Mouse (Mus musculus) MEL (cell line): ENCODE measurements around the gene Robo1.

Source experiments
- CHD2 ChIP-seq: IDR thresholded peaks from 2 replicates; pipeline ENCODE4 v1.6.1; 2011; ENCODE audit warnings: low read length, improper control_type of control experiment
- CTCF ChIP-seq, 3 experiments: IDR thresholded peaks in 2 of 3; conservative IDR thresholded peaks in 1 of 3; 2 replicates each; pipeline ENCODE4 v1.5.1; 2011 to 2012; ENCODE audit warnings: low read length in 3 of 3, low read depth in 2 of 3, mild to moderate bottlenecking in 2 of 3, improper control_type of control experiment in 1 of 3, inconsistent platforms in 1 of 3, mixed read lengths in 1 of 3, moderate library complexity in 1 of 3; ENCODE audit not compliant: control insufficient read depth in 1 of 3, insufficient read depth in 1 of 3, poor library complexity in 1 of 3, severe bottlenecking in 1 of 3
- JUND ChIP-seq: IDR thresholded peaks from 2 replicates; pipeline ENCODE4 v1.6.1; 2011; ENCODE audit warnings: low read depth, mild to moderate bottlenecking, improper control_type of control experiment, low read length
- MAX ChIP-seq: IDR thresholded peaks from 2 replicates; pipeline ENCODE4 v1.6.1; 2011; ENCODE audit warnings: low read length, improper control_type of control experiment
- MYC ChIP-seq: IDR thresholded peaks from 2 replicates; pipeline ENCODE4 v1.6.1; 2011; ENCODE audit warnings: low read depth, mild to moderate bottlenecking, low read length, improper control_type of control experiment, moderate library complexity
- NELFE ChIP-seq: IDR thresholded peaks from 2 replicates; pipeline ENCODE4 v1.6.1; 2011; ENCODE audit warnings: low read depth, low read length, improper control_type of control experiment
- POLR2A ChIP-seq, 2 experiments: IDR thresholded peaks; 2 replicates each; pipeline ENCODE4 v1.6.1; 2011 to 2012; ENCODE audit warnings: low read length in 2 of 2, mild to moderate bottlenecking in 2 of 2, control low read depth in 1 of 2, improper control_type of control experiment in 1 of 2, low read depth in 1 of 2, moderate library complexity in 1 of 2; ENCODE audit not compliant: control insufficient read depth in 1 of 2, insufficient read depth in 1 of 2, poor library complexity in 1 of 2
- TAL1 ChIP-seq: IDR thresholded peaks from 2 replicates; pipeline ENCODE4 v1.6.1; 2012; ENCODE audit warnings: mild to moderate bottlenecking, inconsistent platforms, low read length, moderate library complexity, mixed read lengths
- TBP ChIP-seq: IDR thresholded peaks from 2 replicates; pipeline ENCODE4 v1.8.0; 2011; ENCODE audit warnings: low read depth, low read length, improper control_type of control experiment
- TCF12 ChIP-seq: IDR thresholded peaks from 2 replicates; pipeline ENCODE4 v1.6.1; 2014; ENCODE audit warnings: low read depth, mild to moderate bottlenecking, inconsistent platforms, low read length, improper control_type of control experiment, moderate library complexity

DNA sequence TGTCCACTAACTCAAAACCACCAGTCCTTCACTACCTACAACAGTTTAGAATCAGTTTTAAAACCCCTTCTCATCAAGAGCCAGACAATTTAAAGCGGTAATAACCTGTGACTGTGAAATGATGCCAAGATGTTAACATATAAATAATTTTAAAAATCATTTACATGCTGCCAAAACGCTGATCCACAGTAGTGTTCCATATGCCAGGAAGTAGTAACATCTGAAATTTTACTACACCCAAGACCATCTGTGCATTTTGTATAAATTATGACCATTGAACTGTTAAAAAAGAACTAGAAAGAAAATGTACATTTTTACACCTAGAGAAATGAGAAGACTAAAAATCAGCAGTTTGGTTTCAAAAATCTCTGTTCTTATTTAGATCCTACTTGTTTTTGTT is 600.8 kb downstream of the Robo1 start:
- TF ChIP-seq MYC = no peak
- no peak for TF ChIP-seq MAX
- TF ChIP-seq CHD2 = no peak
- no peak for TF ChIP-seq TBP
- no peak for TF ChIP-seq POLR2A (IDR thresholded peaks at IDR 0.05; ENCODE audit: control insufficient read depth in 1 of 2, insufficient read depth in 1 of 2, low read depth in 1 of 2, low read length in 2 of 2, poor library complexity in 1 of 2)
- TF ChIP-seq JUND = no peak
- no peak for TF ChIP-seq CTCF (IDR thresholded peaks at IDR 0.05 in 2 of 3, conservative IDR thresholded peaks at IDR 0.05 in 1 of 3; ENCODE audit: control insufficient read depth in 1 of 3, insufficient read depth in 1 of 3, low read depth in 2 of 3, low read length in 3 of 3, poor library complexity in 1 of 3, severe bottlenecking in 1 of 3)
- no peak for TF ChIP-seq TCF12
- no peak for TF ChIP-seq NELFE
- no peak for TF ChIP-seq TAL1
